Mouse (Mus musculus): ENCODE results near the gene Ltk.

DNA sequence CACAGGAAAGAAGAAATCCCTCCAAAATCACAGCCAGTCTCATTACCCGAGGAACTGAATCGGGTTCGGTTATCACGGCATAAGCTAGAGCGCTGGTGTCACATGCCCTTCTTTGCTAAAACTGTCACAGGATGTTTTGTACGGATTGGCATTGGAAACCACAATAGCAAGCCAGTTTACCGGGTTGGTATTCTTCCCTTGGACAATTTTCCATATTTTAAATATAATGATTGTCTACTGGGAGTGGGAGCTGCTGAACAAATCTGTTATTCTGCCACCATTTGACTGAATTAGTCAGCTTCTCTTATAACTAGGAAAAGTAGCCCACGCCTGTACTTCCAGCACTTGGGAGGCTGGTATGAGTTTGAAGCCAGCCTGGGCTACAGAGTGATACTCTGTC, 39.2 kb downstream of the Ltk start:
- TF ChIP-seq POLR2A (IDR thresholded peaks at IDR 0.05; ENCODE audit: low read depth, low read length) (no peak), CTCF (conservative IDR thresholded peaks at IDR 0.05; ENCODE audit: insufficient read depth, insufficient read length, low read depth, low read length) (no peak)
